Mouse (Mus musculus) CH12.LX (cell line): ENCODE measurements around the gene Slc24a3.

Source experiments
- BHLHE40 ChIP-seq: IDR thresholded peaks from 2 replicates; pipeline ENCODE4 v1.6.1; 2011; ENCODE audit warnings: mild to moderate bottlenecking, low read depth, low read length, improper control_type of control experiment
- CTCF ChIP-seq, 2 experiments: IDR thresholded peaks in 1 of 2; conservative IDR thresholded peaks in 1 of 2; 2 replicates each; pipeline ENCODE4 v1.5.1; 2011 to 2012; ENCODE audit warnings: low read depth in 2 of 2, low read length in 2 of 2, improper control_type of control experiment in 1 of 2, inconsistent platforms in 1 of 2, mild to moderate bottlenecking in 1 of 2, moderate library complexity in 1 of 2
- ELF1 ChIP-seq: IDR thresholded peaks from 2 replicates; pipeline ENCODE4 v1.6.1; 2014; ENCODE audit warnings: low read depth, mild to moderate bottlenecking, inconsistent platforms, low read length, improper control_type of control experiment
- HCFC1 ChIP-seq: IDR thresholded peaks from 2 replicates; pipeline ENCODE4 v1.6.1; 2012; ENCODE audit warnings: low read depth, mild to moderate bottlenecking, inconsistent platforms, low read length, improper control_type of control experiment
- MEF2A ChIP-seq: IDR thresholded peaks from 2 replicates; pipeline ENCODE4 v1.6.1; 2014; ENCODE audit warnings: low read depth, mild to moderate bottlenecking, inconsistent platforms, low read length, improper control_type of control experiment, borderline replicate concordance
- NRF1 ChIP-seq: IDR thresholded peaks from 2 replicates; pipeline ENCODE4 v1.6.1; 2014; ENCODE audit warnings: low read depth, mild to moderate bottlenecking, inconsistent platforms, low read length, improper control_type of control experiment, moderate library complexity
- POLR2AphosphoS2 ChIP-seq: IDR thresholded peaks from 2 replicates; pipeline ENCODE4 v1.6.1; 2011; ENCODE audit warnings: low read depth, low read length, improper control_type of control experiment
- SMC3 ChIP-seq: IDR thresholded peaks from 2 replicates; pipeline ENCODE4 v1.6.1; 2011; ENCODE audit warnings: low read depth, low read length, improper control_type of control experiment
- ZKSCAN1 ChIP-seq: IDR thresholded peaks from 2 replicates; pipeline ENCODE4 v1.6.1; 2012; ENCODE audit warnings: low read depth, inconsistent platforms, low read length, improper control_type of control experiment, borderline replicate concordance

DNA sequence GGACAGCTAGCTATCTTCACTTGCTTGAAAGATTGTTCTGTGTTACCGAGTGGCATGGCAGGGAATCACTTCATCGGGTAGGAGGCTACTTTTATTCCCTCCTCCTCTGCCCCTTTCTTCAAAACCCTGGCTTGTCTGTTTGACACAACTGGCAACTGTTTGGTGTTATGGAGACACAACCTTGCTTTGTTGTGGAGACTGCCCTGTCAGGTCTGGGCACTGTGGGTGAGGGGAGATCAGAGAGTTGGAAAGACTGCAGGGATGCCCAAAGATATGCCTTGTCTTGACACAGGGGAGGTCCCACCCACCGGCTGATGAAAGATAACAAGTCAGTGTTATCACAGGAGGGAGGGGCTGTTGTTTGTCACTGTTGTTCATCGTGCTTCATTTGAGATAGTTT is 3.0 kb upstream of the Slc24a3 start:
- TF ChIP-seq BHLHE40 (no peak), NRF1 (no peak), POLR2AphosphoS2 (no peak), ZKSCAN1 (no peak), MEF2A (no peak), HCFC1 (no peak), SMC3 (no peak), CTCF (conservative IDR thresholded peaks at IDR 0.05 in 1 of 2, IDR thresholded peaks at IDR 0.05 in 1 of 2; ENCODE audit: low read depth in 2 of 2, low read length in 2 of 2) (no peak), ELF1 (no peak)
